In genomic region chr9:31719309-31719708, GRCm38 (mm10) we compare ENCODE assay signal across 20 mouse cellular contexts.
DNase-seq lines count a peak whose midpoint lies in the region; ATAC-seq and TF ChIP-seq lines count a peak whose summit lies in the region.
"Had no signal": no experiment of that assay in that cellular context is flagged by ENCODE, and none has a peak within 500 bp of the region (broad histone marks: within the 10 kb centered on the region; RNA-seq: fewer than 3 reads in every experiment).

No protein-coding gene starts in this region.

- ATAC-seq in kidney, postnatal 0 days (replicated peaks; ENCODE audit: low FRiP score, low read depth) = no peak
- no peak for ATAC-seq in midbrain, postnatal 0 days (ENCODE audit: low FRiP score)
- ATAC-seq in midbrain, embryonic 15.5 days (replicated peaks) = no peak
- no peak for ATAC-seq in stomach, postnatal 0 days (ENCODE audit: low FRiP score, low TSS enrichment)
- no peak for ATAC-seq in midbrain, embryonic 13.5 days
- ATAC-seq: CD4-positive, CD25-positive, alpha-beta regulatory T cell, adult 4 months; forebrain, embryonic 16.5 days; midbrain, embryonic 16.5 days had no signal

- no peak overlapping the region for H3K4me3 ChIP-seq in kidney, postnatal 0 days (replicated peaks; ENCODE audit: low read depth, low read length)
- H3K4me3 ChIP-seq in midbrain, postnatal 0 days (ENCODE audit: low read depth, low read length) = no peak overlapping the region
- H3K4me3 ChIP-seq in midbrain, embryonic 15.5 days = no peak overlapping the region
- no peak overlapping the region for H3K4me3 ChIP-seq in stomach, postnatal 0 days (ENCODE audit: low read depth, low read length)
- H3K4me3 ChIP-seq in midbrain, embryonic 13.5 days (replicated peaks) = no peak overlapping the region
- H3K4me3 ChIP-seq: embryonic facial prominence, embryonic 13.5 days; hindbrain, embryonic 15.5 days had no signal

- H3K27ac ChIP-seq in kidney, postnatal 0 days = no peak overlapping the region
- H3K27ac ChIP-seq in midbrain, postnatal 0 days (ENCODE audit: low read depth, low read length) = no peak overlapping the region
- no peak overlapping the region for H3K27ac ChIP-seq in midbrain, embryonic 15.5 days
- no peak overlapping the region for H3K27ac ChIP-seq in stomach, postnatal 0 days (replicated peaks)
- no peak overlapping the region for H3K27ac ChIP-seq in midbrain, embryonic 13.5 days
- H3K27ac ChIP-seq: embryonic facial prominence, embryonic 13.5 days; hindbrain, embryonic 15.5 days had no signal

- no peak overlapping the region for H3K9ac ChIP-seq in kidney, postnatal 0 days (ENCODE audit: low read depth, low read length)
- no peak overlapping the region for H3K9ac ChIP-seq in midbrain, postnatal 0 days (replicated peaks; ENCODE audit: low read length, poor library complexity, severe bottlenecking)
- no peak overlapping the region for H3K9ac ChIP-seq in midbrain, embryonic 15.5 days
- no peak overlapping the region for H3K9ac ChIP-seq in stomach, postnatal 0 days (ENCODE audit: low read length)
- H3K9ac ChIP-seq in midbrain, embryonic 13.5 days (replicated peaks) = no peak overlapping the region
- H3K9ac ChIP-seq: embryonic facial prominence, embryonic 13.5 days; hindbrain, embryonic 15.5 days had no signal

- no peaks in the 10 kb centered on the region for H3K36me3 ChIP-seq in kidney, postnatal 0 days (ENCODE audit: insufficient read depth, low read length)
- no peaks in the 10 kb centered on the region for H3K36me3 ChIP-seq in midbrain, postnatal 0 days (ENCODE audit: insufficient read depth, low read length)
- no peaks in the 10 kb centered on the region for H3K36me3 ChIP-seq in midbrain, embryonic 15.5 days (replicated peaks)
- H3K36me3 ChIP-seq in stomach, postnatal 0 days (ENCODE audit: control insufficient read depth, insufficient read depth, low read length) = no peaks in the 10 kb centered on the region
- H3K36me3 ChIP-seq in midbrain, embryonic 13.5 days = no peaks in the 10 kb centered on the region
- H3K36me3 ChIP-seq: embryonic facial prominence, embryonic 13.5 days; hindbrain, embryonic 15.5 days had no signal

- no peaks in the 10 kb centered on the region for H3K4me1 ChIP-seq in kidney, postnatal 0 days (replicated peaks; ENCODE audit: insufficient read depth, low read length)
- H3K4me1 ChIP-seq in midbrain, postnatal 0 days (ENCODE audit: insufficient read depth, low read length) = no peaks in the 10 kb centered on the region
- H3K4me1 ChIP-seq in midbrain, embryonic 15.5 days = no peaks in the 10 kb centered on the region
- H3K4me1 ChIP-seq in stomach, postnatal 0 days (replicated peaks; ENCODE audit: control insufficient read depth, insufficient read depth) = no peaks in the 10 kb centered on the region
- no peaks in the 10 kb centered on the region for H3K4me1 ChIP-seq in midbrain, embryonic 13.5 days (replicated peaks)
- H3K4me1 ChIP-seq: hindbrain, embryonic 15.5 days had no signal

- H3K4me2 ChIP-seq in kidney, postnatal 0 days (ENCODE audit: low read length) = no peak overlapping the region
- H3K4me2 ChIP-seq in midbrain, postnatal 0 days (ENCODE audit: low read depth, low read length, poor library complexity, severe bottlenecking) = no peak overlapping the region
- H3K4me2 ChIP-seq in midbrain, embryonic 15.5 days = no peak overlapping the region
- no peak overlapping the region for H3K4me2 ChIP-seq in stomach, postnatal 0 days (replicated peaks; ENCODE audit: low read depth)
- no peak overlapping the region for H3K4me2 ChIP-seq in midbrain, embryonic 13.5 days (replicated peaks)
- H3K4me2 ChIP-seq: embryonic facial prominence, embryonic 13.5 days; hindbrain, embryonic 15.5 days had no signal

- no peaks in the 10 kb centered on the region for H3K9me3 ChIP-seq in kidney, postnatal 0 days (replicated peaks; ENCODE audit: low read length)
- no peaks in the 10 kb centered on the region for H3K9me3 ChIP-seq in midbrain, postnatal 0 days (ENCODE audit: low read length)
- no peaks in the 10 kb centered on the region for H3K9me3 ChIP-seq in midbrain, embryonic 15.5 days
- no peaks in the 10 kb centered on the region for H3K9me3 ChIP-seq in stomach, postnatal 0 days (ENCODE audit: control insufficient read depth, low read length)
- no peaks in the 10 kb centered on the region for H3K9me3 ChIP-seq in midbrain, embryonic 13.5 days
- H3K9me3 ChIP-seq: embryonic facial prominence, embryonic 13.5 days; hindbrain, embryonic 15.5 days had no signal

- no peak for TF ChIP-seq EP300 in stomach, postnatal 0 days (optimal IDR thresholded peaks at IDR 0.05)

- no peaks in the 10 kb centered on the region for H3K27me3 ChIP-seq in kidney, postnatal 0 days (ENCODE audit: insufficient read depth, low read length)
- no peaks in the 10 kb centered on the region for H3K27me3 ChIP-seq in midbrain, postnatal 0 days (ENCODE audit: insufficient read depth, low read length)
- H3K27me3 ChIP-seq in midbrain, embryonic 15.5 days (replicated peaks) = no peaks in the 10 kb centered on the region
- H3K27me3 ChIP-seq in stomach, postnatal 0 days (ENCODE audit: control insufficient read depth, insufficient read depth, low read length) = no peaks in the 10 kb centered on the region
- H3K27me3 ChIP-seq in midbrain, embryonic 13.5 days = no peaks in the 10 kb centered on the region
- H3K27me3 ChIP-seq: embryonic facial prominence, embryonic 13.5 days; hindbrain, embryonic 15.5 days had no signal

- DNase-seq in kidney, postnatal 0 days (ENCODE audit: low spot score) = no peak
- no peak for DNase-seq in kidney, postnatal 14 days
- DNase-seq in midbrain, postnatal 0 days (ENCODE audit: low spot score) = no peak
- peak; percentile 1 for DNase-seq in NIH3T3 (ENCODE audit: low read depth)
- no peak for DNase-seq in stomach, postnatal 0 days (ENCODE audit: low spot score)
- DNase-seq: adrenal gland, adult 8-10 months; cerebellum, adult 9-10 months; heart, postnatal 36 days; kidney, adult 11 months; left cerebral cortex, postnatal 4 days; liver; lung, postnatal 10 days; thymus, postnatal 25 days had no signal

- WGBS in kidney, postnatal 0 days = 75% methylated on average over 6 of the region's 6 CpGs
- WGBS in midbrain, postnatal 0 days = 72% methylated on average over 6 of the region's 6 CpGs
- WGBS in midbrain, embryonic 15.5 days = 72% methylated on average over 6 of the region's 6 CpGs
- WGBS in stomach, postnatal 0 days = 66% methylated on average over 6 of the region's 6 CpGs
- WGBS in midbrain, embryonic 13.5 days = 69% methylated on average over 6 of the region's 6 CpGs

- TF ChIP-seq CTCF in kidney, postnatal 0 days (IDR thresholded peaks at IDR 0.05; ENCODE audit: low read depth) = peak; percentile 42; the same call in 1 of the 2 replicates
- TF ChIP-seq CTCF in midbrain, postnatal 0 days (IDR thresholded peaks at IDR 0.05) = peak; percentile 23
- peak; percentile 41 for TF ChIP-seq CTCF in stomach, postnatal 0 days (IDR thresholded peaks at IDR 0.05; ENCODE audit: low read depth)
